ENCODE assay signal across 12 mouse cellular contexts in genomic region chr17:85352731-85353130, GRCm38 (mm10).
A peak's percentile ranks its signal among the peaks of the same experiment; 100 is the strongest.
DNase-seq lines count a peak whose midpoint lies in the region; ATAC-seq and TF ChIP-seq lines count a peak whose summit lies in the region.
"Had no signal": no experiment of that assay in that cellular context is flagged by ENCODE, and none has a peak within 500 bp of the region (broad histone marks: within the 10 kb centered on the region; RNA-seq: fewer than 3 reads in every experiment).

No protein-coding gene starts in this region.

- H3K4me2 ChIP-seq in intestine, postnatal 0 days (replicated peaks; ENCODE audit: low read depth) = no peak overlapping the region
- no peak overlapping the region for H3K4me2 ChIP-seq in intestine, embryonic 15.5 days (replicated peaks)
- H3K4me2 ChIP-seq: lung, embryonic 15.5 days had no signal

- ATAC-seq in intestine, postnatal 0 days = no peak
- ATAC-seq in intestine, embryonic 15.5 days = no peak

- H3K27ac ChIP-seq in intestine, postnatal 0 days (ENCODE audit: low read depth, low read length) = no peak overlapping the region
- H3K27ac ChIP-seq in intestine, embryonic 15.5 days = no peak overlapping the region
- H3K27ac ChIP-seq: lung, embryonic 15.5 days had no signal

- no peaks in the 10 kb centered on the region for H3K9me3 ChIP-seq in intestine, postnatal 0 days (ENCODE audit: control insufficient read depth)
- no peaks in the 10 kb centered on the region for H3K9me3 ChIP-seq in intestine, embryonic 15.5 days
- H3K9me3 ChIP-seq: lung, embryonic 15.5 days had no signal

- no peak overlapping the region for H3K9ac ChIP-seq in intestine, postnatal 0 days (ENCODE audit: low read depth, low read length)
- H3K9ac ChIP-seq in intestine, embryonic 15.5 days = no peak overlapping the region
- H3K9ac ChIP-seq: lung, embryonic 15.5 days had no signal

- DNase-seq in adrenal gland, postnatal 10 days = peak; percentile 20
- no peak for DNase-seq in adrenal gland, postnatal 4 days (ENCODE audit: low spot score in 2 of 2)
- DNase-seq in right cerebral cortex, postnatal 4 days = peak; percentile 22
- no peak for DNase-seq in right cerebral cortex, postnatal 10 days (ENCODE audit: low spot score in 2 of 2)
- DNase-seq in testis, postnatal 10 days (ENCODE audit: low spot score) = peak; percentile 50
- no peak for DNase-seq in heart, postnatal 4 days
- DNase-seq: cerebellum, adult 11 months; kidney, adult 11 months had no signal

- 81% methylated on average over 7 of the region's 7 CpGs for WGBS in intestine, postnatal 0 days
- 84% methylated on average over 7 of the region's 7 CpGs for WGBS in intestine, embryonic 15.5 days

- no peaks in the 10 kb centered on the region for H3K27me3 ChIP-seq in intestine, postnatal 0 days (replicated peaks; ENCODE audit: control insufficient read depth, insufficient read depth, low read length)
- no peaks in the 10 kb centered on the region for H3K27me3 ChIP-seq in intestine, embryonic 15.5 days (replicated peaks)
- H3K27me3 ChIP-seq: lung, embryonic 15.5 days had no signal

- no peak overlapping the region for H3K4me3 ChIP-seq in intestine, postnatal 0 days (ENCODE audit: low read depth, low read length)
- no peak overlapping the region for H3K4me3 ChIP-seq in intestine, embryonic 15.5 days (replicated peaks)
- H3K4me3 ChIP-seq: erythroblast, embryonic 14.5 days; lung, embryonic 15.5 days had no signal

- TF ChIP-seq CTCF in intestine, postnatal 0 days (IDR thresholded peaks at IDR 0.05; ENCODE audit: low read depth) = peak; percentile 35

- H3K36me3 ChIP-seq in intestine, postnatal 0 days (ENCODE audit: control insufficient read depth, insufficient read depth) = no peaks in the 10 kb centered on the region
- H3K36me3 ChIP-seq in intestine, embryonic 15.5 days = no peaks in the 10 kb centered on the region
- H3K36me3 ChIP-seq: lung, embryonic 15.5 days had no signal

- no peaks in the 10 kb centered on the region for H3K4me1 ChIP-seq in intestine, postnatal 0 days (replicated peaks; ENCODE audit: control insufficient read depth, insufficient read depth, low read length)
- H3K4me1 ChIP-seq in intestine, embryonic 15.5 days (replicated peaks) = no peaks in the 10 kb centered on the region
- H3K4me1 ChIP-seq: lung, embryonic 15.5 days had no signal

Comparison
In these comparisons a context has a peak if more than half of its experiments do, and no peak if none do; other contexts are left out.
1. DNase-seq: peak in adrenal gland, postnatal 10 days (single experiment), right cerebral cortex, postnatal 4 days (single experiment) and testis, postnatal 10 days (single experiment); none in adrenal gland, postnatal 4 days (0 of 2), right cerebral cortex, postnatal 10 days (0 of 2) and heart, postnatal 4 days (single experiment).